Mouse (Mus musculus): Measurements from ENCODE around the gene Chd2. TPM values are rescaled to one million over a fixed set of nuclear protein-coding genes. Genes with fewer than 3 reads are reported as not detected.

The Chd2 gene
- polyA plus RNA-seq, 1 experiment from 2014 or later = 58.9 TPM

GRCm38 (mm10) chr7:73426752-73427386, 114.8 kb downstream of the Chd2 start:
- WGBS = 76% methylated on average over 8 of the region's 8 CpGs
- Histone ChIP-seq H3K27ac (ENCODE audit: low read length) (no peak overlapping the region), H3K27me3 (ENCODE audit: control insufficient read depth, insufficient read depth, low read depth, low read length) (no peaks in the 10 kb centered on the region), H3K4me2 (ENCODE audit: low read depth, low read length) (no peak overlapping the region), H3K4me3 (ENCODE audit: low read length) (no peak overlapping the region), H3K36me3 (ENCODE audit: control insufficient read depth, insufficient read depth, low read length) (peaks cover 35% of the 10 kb centered on the region), H3K9me3 (ENCODE audit: control insufficient read depth, low read length) (no peaks in the 10 kb centered on the region), H3K4me1 (replicated peaks; ENCODE audit: control insufficient read depth, insufficient read depth, low read length) (peaks cover 9% of the 10 kb centered on the region; the same call in 1 of the 2 replicates), H3K9ac (ENCODE audit: low read length) (no peak overlapping the region)
- ATAC-seq (ENCODE audit: low read depth) = no peak

- Histone ChIP-seq H3K4me1 (replicated peaks; ENCODE audit: control insufficient read depth, insufficient read depth, low read length) (peaks cover 16% of the 10 kb centered on the region), H3K9ac (ENCODE audit: low read length) (no peak overlapping the region), H3K4me3 (ENCODE audit: low read length) (no peak overlapping the region), H3K27me3 (ENCODE audit: control insufficient read depth, insufficient read depth, low read depth, low read length) (no peaks in the 10 kb centered on the region), H3K36me3 (ENCODE audit: control insufficient read depth, insufficient read depth, low read length) (peaks cover 35% of the 10 kb centered on the region), H3K27ac (ENCODE audit: low read length) (no peak overlapping the region), H3K4me2 (ENCODE audit: low read depth, low read length) (no peak overlapping the region), H3K9me3 (ENCODE audit: control insufficient read depth, low read length) (no peaks in the 10 kb centered on the region)
- 50% methylated on average over 3 of the region's 3 CpGs for WGBS
- ATAC-seq (ENCODE audit: low read depth) = peak; percentile 3; the same call in 1 of the 2 replicates
These were observed 115.4 kb downstream of the Chd2 start for GRCm38 (mm10) chr7:73426235-73426634.

GRCm38 (mm10) chr7:73425451-73425850, 116.2 kb downstream of the Chd2 start:
- Histone ChIP-seq H3K4me3 (ENCODE audit: low read length) (no peak overlapping the region), H3K4me2 (ENCODE audit: low read depth, low read length) (no peak overlapping the region), H3K27ac (ENCODE audit: low read length) (no peak overlapping the region), H3K4me1 (replicated peaks; ENCODE audit: control insufficient read depth, insufficient read depth, low read length) (peaks cover 16% of the 10 kb centered on the region), H3K27me3 (ENCODE audit: control insufficient read depth, insufficient read depth, low read depth, low read length) (no peaks in the 10 kb centered on the region), H3K9ac (ENCODE audit: low read length) (no peak overlapping the region), H3K9me3 (ENCODE audit: control insufficient read depth, low read length) (no peaks in the 10 kb centered on the region), H3K36me3 (ENCODE audit: control insufficient read depth, insufficient read depth, low read length) (peaks cover 35% of the 10 kb centered on the region)
- 86% methylated on average over 7 of the region's 7 CpGs for WGBS
- ATAC-seq (ENCODE audit: low read depth) = no peak

GRCm38 (mm10) chr7:73424705-73425104, 116.9 kb downstream of the Chd2 start:
- H3K4me1 ChIP-seq (replicated peaks; ENCODE audit: control insufficient read depth, insufficient read depth, low read length) = peaks cover 16% of the 10 kb centered on the region
- H3K4me2 ChIP-seq (ENCODE audit: low read depth, low read length) = no peak overlapping the region
- 0 out of 2 replicates have a peak, but pooled peaks have one; percentile 2 for ATAC-seq (ENCODE audit: low read depth)
- H3K9ac ChIP-seq (ENCODE audit: low read length) = no peak overlapping the region
- peaks cover 29% of the 10 kb centered on the region for H3K36me3 ChIP-seq (ENCODE audit: control insufficient read depth, insufficient read depth, low read length)
- WGBS = 46% methylated on average over 3 of the region's 3 CpGs
- H3K27ac ChIP-seq (ENCODE audit: low read length) = no peak overlapping the region
- no peak overlapping the region for H3K4me3 ChIP-seq (ENCODE audit: low read length)
- no peaks in the 10 kb centered on the region for H3K27me3 ChIP-seq (ENCODE audit: control insufficient read depth, insufficient read depth, low read depth, low read length)
- H3K9me3 ChIP-seq (ENCODE audit: control insufficient read depth, low read length) = no peaks in the 10 kb centered on the region

GRCm38 (mm10) chr7:73424243-73424642, 117.4 kb downstream of the Chd2 start:
- 62% methylated on average over 3 of the region's 3 CpGs for WGBS
- Histone ChIP-seq H3K27me3 (ENCODE audit: control insufficient read depth, insufficient read depth, low read depth, low read length) (no peaks in the 10 kb centered on the region), H3K9ac (ENCODE audit: low read length) (no peak overlapping the region), H3K9me3 (ENCODE audit: control insufficient read depth, low read length) (no peaks in the 10 kb centered on the region), H3K4me1 (replicated peaks; ENCODE audit: control insufficient read depth, insufficient read depth, low read length) (peaks cover 16% of the 10 kb centered on the region), H3K4me3 (ENCODE audit: low read length) (no peak overlapping the region), H3K36me3 (ENCODE audit: control insufficient read depth, insufficient read depth, low read length) (peaks cover 25% of the 10 kb centered on the region), H3K27ac (ENCODE audit: low read length) (peak overlapping the region; percentile 28; the same call in 1 of the 2 replicates), H3K4me2 (ENCODE audit: low read depth, low read length) (no peak overlapping the region)
- ATAC-seq (ENCODE audit: low read depth) = no peak

- Histone ChIP-seq H3K27ac (ENCODE audit: low read length) (no peak overlapping the region), H3K4me2 (ENCODE audit: low read depth, low read length) (no peak overlapping the region), H3K27me3 (ENCODE audit: control insufficient read depth, insufficient read depth, low read depth, low read length) (no peaks in the 10 kb centered on the region), H3K36me3 (ENCODE audit: control insufficient read depth, insufficient read depth, low read length) (peaks cover 21% of the 10 kb centered on the region), H3K9me3 (ENCODE audit: control insufficient read depth, low read length) (no peaks in the 10 kb centered on the region), H3K4me1 (replicated peaks; ENCODE audit: control insufficient read depth, insufficient read depth, low read length) (peaks cover 16% of the 10 kb centered on the region), H3K9ac (ENCODE audit: low read length) (no peak overlapping the region), H3K4me3 (ENCODE audit: low read length) (no peak overlapping the region)
- WGBS = 53% methylated on average over 13 of the region's 13 CpGs
- no peak for ATAC-seq (ENCODE audit: low read depth)
These were observed 118.4 kb downstream of the Chd2 start for GRCm38 (mm10) chr7:73423236-73423635.

- Histone ChIP-seq H3K4me1 (replicated peaks; ENCODE audit: control insufficient read depth, insufficient read depth, low read length) (peaks cover 16% of the 10 kb centered on the region), H3K27ac (ENCODE audit: low read length) (no peak overlapping the region)
- 22% methylated on average over 12 of the region's 12 CpGs for WGBS
These were observed 119.2 kb downstream of the Chd2 start for GRCm38 (mm10) chr7:73422223-73423113.

GRCm38 (mm10) chr7:73421278-73422015, 120.2 kb downstream of the Chd2 start:
- Histone ChIP-seq H3K27ac (ENCODE audit: low read length) (no peak overlapping the region), H3K4me3 (ENCODE audit: low read length) (no peak overlapping the region), H3K4me1 (replicated peaks; ENCODE audit: control insufficient read depth, insufficient read depth, low read length) (peaks cover 16% of the 10 kb centered on the region), H3K4me2 (ENCODE audit: low read depth, low read length) (no peak overlapping the region), H3K27me3 (ENCODE audit: control insufficient read depth, insufficient read depth, low read depth, low read length) (no peaks in the 10 kb centered on the region), H3K9me3 (ENCODE audit: control insufficient read depth, low read length) (no peaks in the 10 kb centered on the region), H3K36me3 (ENCODE audit: control insufficient read depth, insufficient read depth, low read length) (peaks cover 18% of the 10 kb centered on the region), H3K9ac (ENCODE audit: low read length) (no peak overlapping the region)
- 40% methylated on average over 9 of the region's 9 CpGs for WGBS
- no peak for ATAC-seq (ENCODE audit: low read depth)

More at GRCm38 (mm10) chr7:73422223-73423113, 119.2 kb downstream of the Chd2 start:
- H3K4me3 ChIP-seq (ENCODE audit: low read length) = no peak overlapping the region
- ATAC-seq (ENCODE audit: low read depth) = peak; percentile 44; the same call in 1 of the 2 replicates
- no peak overlapping the region for H3K9ac ChIP-seq (ENCODE audit: low read length)
- H3K9me3 ChIP-seq (ENCODE audit: control insufficient read depth, low read length) = no peaks in the 10 kb centered on the region
- H3K36me3 ChIP-seq (ENCODE audit: control insufficient read depth, insufficient read depth, low read length) = peaks cover 19% of the 10 kb centered on the region
- H3K27me3 ChIP-seq (ENCODE audit: control insufficient read depth, insufficient read depth, low read depth, low read length) = no peaks in the 10 kb centered on the region
- no peak overlapping the region for H3K4me2 ChIP-seq (ENCODE audit: low read depth, low read length)

GRCm38 (mm10) chr7:73420827-73421226, 120.8 kb downstream of the Chd2 start:
- Histone ChIP-seq H3K36me3 (ENCODE audit: control insufficient read depth, insufficient read depth, low read length) (peaks cover 16% of the 10 kb centered on the region), H3K27me3 (ENCODE audit: control insufficient read depth, insufficient read depth, low read depth, low read length) (no peaks in the 10 kb centered on the region), H3K9ac (ENCODE audit: low read length) (no peak overlapping the region), H3K4me2 (ENCODE audit: low read depth, low read length) (no peak overlapping the region), H3K9me3 (ENCODE audit: control insufficient read depth, low read length) (no peaks in the 10 kb centered on the region), H3K4me1 (replicated peaks; ENCODE audit: control insufficient read depth, insufficient read depth, low read length) (peaks cover 16% of the 10 kb centered on the region), H3K27ac (ENCODE audit: low read length) (no peak overlapping the region), H3K4me3 (ENCODE audit: low read length) (no peak overlapping the region)
- 57% methylated on average over 5 of the region's 5 CpGs for WGBS
- no peak for ATAC-seq (ENCODE audit: low read depth)
